Mouse (Mus musculus): ENCODE measurements around the gene Rnaseh2a.

The Rnaseh2a gene

DNA sequence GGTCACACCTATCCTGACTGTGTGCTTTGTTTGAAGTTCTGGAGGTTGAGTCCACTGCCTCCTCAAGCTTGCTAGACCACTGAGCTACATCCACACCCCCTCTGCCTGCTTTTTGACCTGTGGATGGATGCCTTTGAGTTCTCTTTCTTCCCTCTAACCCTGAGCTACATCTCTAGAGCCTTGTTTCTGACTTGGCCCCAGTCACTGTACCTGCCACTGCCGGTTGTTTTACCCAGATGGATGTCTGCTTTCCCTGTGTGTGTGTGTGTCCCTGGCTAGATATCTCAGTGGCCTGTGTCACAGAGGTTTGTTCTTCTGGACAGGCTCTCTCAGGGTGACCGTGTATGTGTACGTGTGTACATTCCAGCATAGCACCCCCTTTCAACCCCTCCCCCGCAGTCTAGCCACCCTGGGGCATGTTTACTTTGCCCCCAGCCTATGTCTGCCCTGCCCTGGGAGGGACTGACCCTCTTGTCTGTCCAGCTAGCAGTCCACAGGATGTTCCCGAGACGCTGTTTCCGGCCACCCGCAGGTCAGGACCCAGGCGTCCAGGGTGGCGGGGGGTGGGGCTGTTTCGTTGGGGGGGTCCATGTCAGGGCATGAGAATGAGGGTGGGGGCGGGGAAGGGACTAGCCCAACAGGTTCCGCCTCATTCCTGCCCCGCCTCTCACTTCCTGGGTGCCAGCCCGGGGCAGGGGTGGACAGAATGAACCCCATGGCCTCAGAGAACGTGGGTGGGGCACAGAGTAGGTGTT lies 14.9 kb upstream of the Rnaseh2a start:
- DNase-seq (ENCODE audit: low spot score): peak; percentile 54

DNA sequence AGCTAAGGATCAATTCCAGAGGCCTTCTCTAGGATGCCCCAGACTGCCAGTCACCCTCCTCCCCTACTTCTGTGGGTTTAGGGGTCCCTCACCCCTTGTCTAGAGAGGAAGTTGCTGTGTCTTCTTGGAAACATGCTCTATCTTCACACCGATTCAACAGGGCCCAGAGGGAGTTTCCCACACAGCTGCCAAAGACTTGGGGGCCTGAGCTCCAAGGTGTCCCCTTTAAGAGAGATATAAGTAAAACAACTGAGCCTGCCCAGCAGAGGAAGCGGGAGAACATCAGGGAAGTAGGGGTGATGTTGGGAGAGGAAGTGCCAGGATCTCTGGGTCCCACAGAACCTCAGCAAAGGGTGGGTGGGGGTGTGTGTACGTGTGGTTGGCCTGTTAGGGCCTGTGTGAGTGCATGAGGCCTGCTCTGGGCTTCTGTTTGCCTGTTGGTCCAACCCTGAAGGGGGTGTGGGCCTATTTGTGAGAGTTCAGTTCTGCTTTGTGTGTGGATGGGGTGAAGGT lies 13.0 kb upstream of the Rnaseh2a start:
- DNase-seq (ENCODE audit: low spot score): peak; percentile 39

DNA sequence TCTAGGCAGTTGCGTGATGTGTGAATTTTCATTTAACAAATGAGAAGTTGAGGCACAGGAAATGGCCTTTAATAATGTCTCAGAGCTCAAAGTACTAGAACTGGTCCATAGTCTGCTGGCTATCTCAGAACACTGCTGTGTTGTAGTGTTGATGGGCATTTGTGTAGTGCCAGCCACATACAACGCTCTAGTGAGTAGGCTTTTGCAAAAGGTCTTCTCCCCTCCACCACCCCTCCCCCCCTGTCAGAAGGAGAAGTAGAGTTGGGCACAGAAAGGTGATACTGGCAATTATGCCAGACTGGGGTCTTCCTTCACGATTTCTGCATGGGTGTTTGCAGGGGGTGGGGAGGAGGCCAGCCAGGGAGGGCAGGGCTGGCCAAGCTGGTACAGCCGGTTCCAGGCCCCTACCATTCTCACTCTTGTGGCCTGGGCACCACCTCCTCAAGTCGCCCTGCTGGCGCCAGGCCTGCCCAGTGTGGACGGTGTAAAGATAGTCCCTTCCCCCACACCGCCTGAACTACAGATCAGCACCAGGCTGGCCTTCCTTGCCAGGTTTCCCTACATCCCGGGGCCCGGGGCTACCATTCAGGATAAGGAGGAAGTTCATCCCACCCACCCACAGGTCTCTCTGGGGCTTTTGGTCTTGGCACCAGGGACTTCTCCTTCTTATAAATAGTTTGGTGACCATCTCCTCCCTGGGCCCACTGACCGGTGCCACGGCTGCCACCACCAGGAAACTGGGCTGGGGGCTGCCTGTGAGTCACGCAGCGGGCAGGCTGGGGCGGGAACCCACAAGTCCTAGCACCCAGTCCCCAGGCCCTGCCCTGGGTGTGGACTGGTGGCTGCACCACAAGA lies 12.3 kb upstream of the Rnaseh2a start:
- DNase-seq (ENCODE audit: low spot score): peak; percentile 51

DNA sequence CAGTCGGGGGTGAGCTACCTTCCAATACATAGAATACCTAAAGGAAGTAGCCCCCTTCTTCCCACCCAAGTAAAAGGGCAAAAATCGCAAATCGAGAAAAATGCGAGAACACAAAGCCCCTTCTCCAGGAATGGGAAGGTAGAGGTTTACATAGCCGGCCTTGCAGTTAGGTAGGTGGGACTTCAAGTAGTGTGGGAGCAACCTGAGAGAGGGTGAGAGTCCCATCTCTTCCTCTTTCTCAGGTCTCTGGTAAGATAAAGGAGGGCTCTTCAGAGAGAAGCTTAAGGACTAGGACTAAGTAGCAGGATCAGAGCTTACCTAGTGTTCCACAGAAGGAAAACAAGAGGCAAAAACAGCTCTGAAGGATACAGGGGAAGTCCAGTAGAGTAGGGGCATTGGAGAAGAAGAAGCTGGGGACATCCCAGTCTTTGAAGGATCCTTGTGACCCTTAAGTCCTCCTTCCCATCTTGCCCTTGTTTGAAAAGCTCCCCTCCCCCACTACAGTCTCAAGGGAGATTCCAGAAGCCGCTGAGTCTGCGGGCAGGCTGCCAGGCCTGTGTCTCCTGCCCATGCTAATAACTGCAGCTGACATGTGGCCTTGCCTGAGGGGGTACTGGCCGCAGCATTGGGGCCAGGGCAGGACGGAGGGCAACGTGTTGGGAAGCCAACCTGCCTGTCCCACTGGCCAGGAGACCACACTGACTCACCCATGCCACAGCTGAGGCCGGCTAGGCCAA lies 11.2 kb upstream of the Rnaseh2a start:
- DNase-seq (ENCODE audit: low spot score): peak; percentile 73

DNA sequence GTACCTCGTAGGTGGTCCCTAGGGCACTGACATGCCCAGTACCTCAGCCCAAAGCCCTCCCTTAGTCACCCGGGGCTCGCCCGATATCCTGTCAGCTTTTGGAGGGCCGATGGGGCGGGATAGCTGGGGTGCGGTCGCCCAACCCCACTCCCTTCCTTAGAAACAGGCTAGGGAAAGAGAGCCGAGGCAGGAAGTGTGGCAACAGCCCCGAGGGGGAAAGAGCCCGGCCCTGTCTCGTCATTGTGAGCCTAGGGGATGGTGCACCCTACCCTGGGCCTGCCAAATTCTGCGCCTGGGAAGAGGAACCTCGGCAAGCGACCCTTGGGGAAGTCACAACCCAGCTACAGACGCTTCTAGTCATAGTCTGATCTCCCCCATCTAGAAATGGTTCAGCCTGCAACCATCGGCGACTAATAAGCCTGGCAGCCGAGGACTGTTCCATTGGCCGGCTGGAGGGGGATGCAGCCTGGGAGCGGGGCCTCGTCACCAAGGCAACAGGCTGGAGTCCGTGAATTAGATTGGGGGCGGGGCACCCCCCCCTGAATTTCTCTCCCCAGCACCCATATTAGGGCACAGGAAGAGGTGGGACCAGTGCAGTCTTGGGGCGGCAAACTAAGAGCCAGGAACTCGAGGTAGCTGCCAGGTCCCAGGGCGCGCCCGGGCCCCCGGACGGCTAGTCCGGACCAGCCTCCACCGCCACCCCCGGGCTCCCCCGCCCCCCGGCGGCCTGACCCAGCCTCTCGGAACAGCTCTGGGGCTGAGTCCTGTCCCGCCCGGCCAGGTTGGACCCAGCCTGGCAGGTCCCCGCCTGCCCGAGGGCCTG lies 10.2 kb upstream of the Rnaseh2a start:
- DNase-seq (ENCODE audit: low spot score): peak; percentile 89

DNA sequence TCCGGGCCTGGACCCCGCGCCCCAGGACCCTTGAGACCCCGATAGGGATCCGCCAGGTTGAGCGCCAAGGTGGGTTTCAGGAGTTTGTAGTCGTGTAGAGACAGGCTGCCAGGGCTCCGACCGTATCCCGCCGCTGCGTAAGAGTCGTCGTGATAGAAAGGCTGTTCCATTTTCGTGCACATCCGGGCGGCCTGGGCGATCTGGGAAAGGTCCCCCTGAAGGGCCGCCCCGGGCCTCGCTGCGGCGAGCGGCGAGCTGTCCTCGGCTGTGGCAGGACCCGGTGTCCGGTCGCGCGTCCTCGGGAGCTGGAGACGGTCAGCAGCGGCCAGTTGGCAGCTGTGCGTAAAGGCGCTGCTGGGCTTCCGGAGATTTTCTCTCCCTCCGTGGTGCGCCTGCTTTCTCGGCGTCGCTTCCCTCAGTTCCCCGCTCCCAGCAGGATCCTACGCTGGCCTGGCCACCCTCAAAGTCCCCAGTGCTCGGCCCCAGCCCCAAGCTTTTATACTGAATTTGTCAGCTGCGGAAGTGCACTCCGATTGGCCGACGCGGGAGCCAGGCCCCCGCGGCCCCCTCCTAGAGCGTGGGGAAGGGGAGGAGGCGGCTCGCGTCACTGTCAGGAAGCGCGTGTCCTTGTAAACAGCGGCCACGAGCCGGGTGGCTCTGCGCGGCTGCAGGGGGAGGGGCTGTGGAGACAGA lies 8.8 kb upstream of the Rnaseh2a start, which contains the start of gene Junb:
TSS of gene Junb (minus strand) at position 471 of the 693 bp plus-strand sequence.
- peak; percentile 96 for DNase-seq (ENCODE audit: low spot score)

DNA sequence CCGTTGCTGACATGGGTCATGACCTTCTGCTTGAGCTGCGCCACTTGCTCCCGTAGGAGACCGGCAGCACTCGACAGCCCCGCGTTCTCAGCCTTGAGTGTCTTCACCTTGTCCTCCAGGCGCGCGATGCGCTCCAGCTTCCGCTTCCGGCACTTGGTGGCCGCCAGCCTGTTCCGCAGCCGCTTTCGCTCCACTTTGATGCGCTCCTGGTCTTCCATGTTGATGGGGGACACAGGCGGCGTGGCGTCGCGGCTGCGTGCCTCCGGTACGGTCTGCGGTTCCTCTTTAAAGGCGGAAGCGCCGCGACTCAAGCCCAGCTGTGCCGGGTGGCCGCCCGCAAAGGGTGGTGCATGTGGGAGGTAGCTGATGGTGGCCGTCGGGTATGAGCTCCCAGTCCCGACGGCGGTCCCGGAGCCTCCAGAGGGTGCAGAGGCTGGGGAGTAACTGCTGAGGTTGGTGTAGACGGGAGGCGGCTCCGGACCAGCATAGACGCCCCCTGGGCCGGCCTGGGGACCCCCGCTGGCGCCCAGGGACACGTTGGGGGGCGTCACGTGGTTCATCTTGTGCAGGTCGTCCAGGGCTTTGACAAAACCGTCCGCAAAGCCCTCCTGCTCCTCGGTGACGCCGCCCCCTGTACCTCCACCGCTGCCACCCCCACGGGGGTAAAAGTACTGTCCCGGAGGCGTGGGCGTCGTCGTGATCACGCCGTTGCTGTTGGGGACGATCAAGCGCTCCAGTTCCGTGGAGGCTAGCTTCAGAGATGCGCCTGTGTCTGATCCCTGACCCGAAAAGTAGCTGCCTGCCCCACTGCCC lies 8.1 kb upstream of the Rnaseh2a start:
- peak; percentile 58 for DNase-seq (ENCODE audit: low spot score)

DNA sequence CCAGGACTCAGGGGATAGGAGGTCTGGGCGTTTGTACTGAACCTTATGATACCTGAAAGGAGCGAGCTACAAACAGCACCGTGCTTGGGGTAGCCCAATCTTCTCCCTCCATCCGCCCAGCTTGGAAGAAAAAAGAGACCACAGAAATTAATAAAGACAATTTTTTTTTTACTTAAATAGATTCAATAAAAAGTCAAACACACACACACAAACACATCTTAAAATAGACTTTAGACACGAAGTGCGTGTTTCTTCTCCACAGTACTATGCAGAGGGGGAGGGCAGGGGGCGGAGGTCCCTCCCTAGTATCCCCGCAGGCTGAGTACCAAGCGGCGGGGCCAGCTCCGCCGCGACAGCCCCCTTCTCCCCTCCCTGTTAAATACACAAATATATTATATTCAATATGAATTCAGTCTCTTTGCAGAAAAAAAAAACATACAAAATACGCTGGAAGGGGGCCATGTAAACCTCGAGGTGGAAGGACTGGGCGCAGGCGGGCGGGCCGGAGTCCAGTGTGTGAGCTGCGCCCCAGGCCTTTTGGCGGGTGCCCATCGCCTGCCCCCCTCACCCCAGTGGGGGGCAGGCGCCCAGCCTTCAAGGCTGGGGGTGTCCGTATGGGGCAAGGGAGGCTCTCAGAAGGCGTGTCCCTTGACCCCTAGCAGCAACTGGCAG lies 7.3 kb upstream of the Rnaseh2a start:
- peak; percentile 19 for DNase-seq (ENCODE audit: low spot score)

DNA sequence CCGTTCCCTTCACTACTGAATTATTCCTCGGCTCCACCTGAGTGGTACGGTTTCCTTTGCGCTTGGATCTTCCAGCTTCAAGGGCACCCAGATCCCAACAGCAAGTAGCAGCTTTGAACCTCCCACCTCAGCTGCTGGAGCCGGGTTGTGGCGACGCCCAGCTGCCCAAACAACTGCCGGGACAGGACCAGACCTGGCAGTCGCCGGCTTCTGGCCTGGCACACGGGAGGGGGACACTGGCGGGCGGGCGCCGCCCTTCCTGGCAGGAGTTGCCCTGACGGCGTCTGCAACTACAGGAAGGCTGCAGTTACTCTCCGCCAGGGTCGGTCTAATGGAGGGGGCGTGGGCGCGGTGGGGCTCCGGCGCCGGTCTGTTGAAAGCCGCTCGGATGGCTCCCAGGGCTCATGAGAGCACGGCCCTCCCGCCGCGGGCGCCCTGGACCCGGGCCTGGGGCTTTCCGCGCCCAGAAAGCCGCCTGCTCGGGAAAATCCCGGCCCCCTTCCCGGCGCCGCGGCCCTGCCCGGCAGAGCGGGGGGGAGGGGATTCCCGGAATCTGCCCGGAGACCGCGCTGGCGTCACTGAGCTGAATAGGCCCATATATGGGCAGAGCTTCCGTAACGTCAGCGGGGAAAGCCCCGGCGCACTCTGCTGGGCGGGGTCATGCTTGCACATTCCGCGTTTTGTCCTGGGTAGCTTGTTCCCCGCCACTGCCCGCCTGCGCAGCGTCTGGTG lies 6.6 kb upstream of the Rnaseh2a start:
- DNase-seq (ENCODE audit: low spot score): peak; percentile 95

DNA sequence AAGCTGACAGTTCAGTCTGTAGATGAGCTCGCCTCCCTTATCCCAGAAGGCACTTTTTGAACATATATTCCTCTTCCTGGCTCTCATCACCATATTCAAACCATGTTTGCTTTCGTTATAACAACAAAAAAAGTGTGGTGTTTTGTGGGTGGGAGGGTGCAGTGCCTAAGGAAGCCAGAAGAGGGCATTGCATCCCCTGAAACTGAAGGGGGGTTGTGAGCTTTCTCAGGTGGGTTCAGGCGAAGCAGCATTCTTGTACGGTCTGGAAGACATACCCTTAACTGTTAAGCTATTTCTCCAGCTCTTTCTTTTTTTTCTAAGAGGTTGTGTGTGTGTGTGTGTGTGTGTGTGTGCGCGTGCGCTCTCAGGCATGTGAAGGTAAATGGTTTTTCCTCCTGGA lies 5.9 kb upstream of the Rnaseh2a start:
- peak; percentile 63 for DNase-seq (ENCODE audit: low spot score)

DNA sequence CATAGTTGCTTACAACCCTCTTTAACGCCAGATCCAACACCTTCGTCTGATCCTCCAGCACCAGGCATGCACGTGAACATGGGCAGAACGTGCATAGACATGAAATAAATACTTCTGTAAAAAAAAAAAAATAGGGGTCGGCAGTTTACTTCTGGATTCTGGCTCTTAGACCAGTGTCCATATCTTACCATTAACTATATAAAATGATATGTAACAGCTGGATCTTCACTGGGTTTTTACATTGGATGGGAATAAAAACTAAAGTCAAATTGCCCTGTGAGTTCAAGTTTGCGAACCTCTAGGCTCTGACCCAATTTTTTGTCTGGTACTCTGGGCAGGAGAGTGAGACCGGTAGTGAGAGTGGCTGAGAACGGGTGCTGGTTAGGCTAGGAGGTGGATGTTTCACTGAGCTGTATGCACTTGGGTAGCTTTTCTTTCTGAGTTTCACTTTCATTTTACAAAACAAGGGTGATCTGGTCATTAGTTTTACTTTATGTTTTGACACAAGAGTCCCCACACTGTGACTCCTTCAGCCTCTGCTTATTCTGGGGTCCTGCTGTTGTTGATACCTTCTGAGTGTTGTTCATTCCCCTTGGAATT lies 5.1 kb upstream of the Rnaseh2a start:
- no peak for DNase-seq (ENCODE audit: low spot score)

DNA sequence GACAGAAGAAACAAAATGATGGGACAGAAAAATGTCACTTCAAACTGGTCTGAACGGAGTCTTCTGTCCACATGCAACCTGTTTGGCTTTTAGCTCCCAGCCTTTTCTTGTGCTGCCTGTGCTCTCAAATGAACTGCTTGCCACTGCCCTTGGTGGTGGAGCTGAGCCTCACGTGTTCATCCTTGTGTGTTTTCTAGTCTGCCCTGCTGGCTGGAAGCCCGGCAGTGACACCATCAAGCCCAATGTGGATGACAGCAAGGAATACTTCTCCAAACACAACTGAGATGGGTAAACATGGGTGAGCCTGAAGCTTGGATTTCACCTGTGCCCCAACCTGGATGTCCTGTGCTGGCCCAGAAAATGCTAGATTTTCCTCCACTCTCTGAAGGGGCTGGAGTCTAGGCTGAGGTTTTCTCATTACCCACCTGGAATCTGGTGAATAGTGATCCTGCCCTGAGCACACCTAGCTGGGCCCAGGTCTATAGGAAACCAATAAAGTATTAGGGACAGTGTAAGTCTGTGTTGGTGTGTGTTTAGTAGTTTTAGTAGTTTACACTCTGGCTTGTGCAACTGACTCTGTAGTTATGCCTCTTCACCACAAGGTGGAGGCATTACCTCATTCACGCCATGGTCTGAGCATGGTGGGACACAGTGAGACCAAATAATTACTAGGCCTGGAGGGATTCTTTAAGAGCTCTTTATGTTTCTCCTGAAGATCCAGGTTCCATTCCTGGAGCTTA lies 4.4 kb upstream of the Rnaseh2a start:
- no peak for DNase-seq (ENCODE audit: low spot score)

DNA sequence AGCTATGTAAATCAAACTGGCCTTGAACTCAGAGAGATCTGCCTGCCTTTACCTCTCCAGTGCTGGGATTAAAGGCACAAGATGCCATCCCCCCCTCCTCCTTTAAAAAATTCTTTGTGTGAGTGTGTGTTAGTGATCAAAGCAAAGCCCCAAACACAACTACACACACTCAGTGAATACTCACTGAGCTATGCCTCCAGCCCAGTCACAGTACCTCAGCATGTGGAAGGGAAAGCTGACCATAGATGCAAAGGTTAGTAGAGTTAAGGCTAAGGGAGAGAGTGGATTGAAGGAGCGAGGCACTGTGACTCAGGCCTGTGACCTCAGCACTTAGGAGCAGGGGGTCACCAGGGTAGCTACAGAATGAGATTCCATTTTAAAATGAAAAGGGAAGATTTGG lies 3.5 kb upstream of the Rnaseh2a start:
- DNase-seq (ENCODE audit: low spot score): no peak

DNA sequence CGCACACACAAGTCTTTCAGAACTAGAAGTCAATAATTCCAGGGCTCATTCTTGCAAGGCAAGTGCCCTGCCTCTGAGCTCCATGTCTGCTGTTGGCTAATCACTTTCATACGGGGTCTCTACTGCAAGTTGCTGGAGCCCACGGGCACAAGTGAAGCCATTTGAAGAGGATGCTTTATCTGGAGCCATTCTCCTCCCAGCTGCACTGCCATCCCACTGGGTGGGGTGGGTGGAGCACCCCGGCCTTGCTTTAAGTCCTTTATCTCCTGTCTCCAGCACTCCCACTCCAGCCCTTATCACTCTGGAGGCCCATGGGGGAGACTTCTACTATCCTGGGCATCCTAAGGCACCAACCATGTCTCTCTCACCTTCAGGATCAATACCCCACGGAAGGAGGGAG lies 1.3 kb upstream of the Rnaseh2a start:
- no peak for DNase-seq (ENCODE audit: low spot score)

DNA sequence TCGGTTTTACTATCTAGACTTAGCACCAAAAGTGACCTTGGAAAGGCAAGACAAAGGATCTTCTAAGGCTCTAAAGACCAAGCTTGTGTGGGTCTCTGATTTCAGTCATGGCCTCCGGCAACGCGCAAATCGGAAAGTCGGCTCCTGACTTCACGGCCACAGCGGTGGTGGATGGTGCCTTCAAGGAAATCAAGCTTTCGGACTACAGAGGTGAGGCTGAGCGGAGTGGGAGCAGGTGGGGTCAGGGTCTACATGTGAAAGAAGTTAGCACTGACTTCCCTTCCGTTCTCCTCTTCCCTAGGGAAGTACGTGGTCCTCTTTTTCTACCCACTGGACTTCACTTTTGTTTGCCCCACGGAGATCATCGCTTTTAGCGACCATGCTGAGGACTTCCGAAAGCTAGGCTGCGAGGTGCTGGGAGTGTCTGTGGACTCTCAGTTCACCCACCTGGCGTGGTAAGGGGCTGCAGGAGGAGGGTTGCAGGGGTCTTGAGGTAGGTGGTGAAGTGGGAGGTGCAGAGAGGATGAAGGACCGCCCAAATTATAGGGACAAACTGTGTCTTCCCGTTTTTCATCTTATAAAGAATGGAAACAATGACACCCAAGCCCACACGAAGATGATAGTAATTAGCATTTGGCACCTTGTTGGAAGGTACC lies 696 bp upstream of the Rnaseh2a start:
- DNase-seq (ENCODE audit: low spot score): no peak

DNA sequence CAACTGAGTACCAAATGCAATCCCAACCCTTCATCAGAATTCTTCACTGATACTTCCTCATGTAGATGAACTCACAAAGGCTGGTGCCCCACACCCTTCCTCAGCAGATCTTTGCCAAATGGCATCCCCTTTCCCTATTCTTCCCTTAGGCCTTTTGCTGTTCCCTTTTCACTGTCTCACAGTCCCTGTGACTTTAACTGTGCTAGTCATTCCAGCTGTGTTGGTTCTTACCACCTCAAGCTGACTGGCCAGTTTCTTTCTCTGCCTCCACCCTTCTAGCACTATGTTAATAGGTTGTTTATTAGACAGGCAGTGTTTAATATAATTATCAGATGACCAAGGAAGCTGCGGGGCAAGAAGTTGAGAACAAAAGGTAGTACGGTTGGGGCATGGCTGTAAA lies 917 bp downstream of the Rnaseh2a start:
- no peak for DNase-seq (ENCODE audit: low spot score)
